Mouse (Mus musculus): ENCODE data around the gene Ascc1.

Gene Ascc1

GRCm38 (mm10) chr10:60080171-60080570 lies 77.6 kb downstream of the Ascc1 start:
- peak; percentile 20 for DNase-seq (ENCODE audit: low spot score)

- no peak for DNase-seq (ENCODE audit: low spot score)
These were observed 78.0 kb downstream of the Ascc1 start for GRCm38 (mm10) chr10:60080601-60080981.

- DNase-seq (ENCODE audit: low spot score) = no peak
These were observed 78.6 kb downstream of the Ascc1 start for GRCm38 (mm10) chr10:60080982-60081825.

GRCm38 (mm10) chr10:60081905-60082304 lies 79.3 kb downstream of the Ascc1 start:
- DNase-seq (ENCODE audit: low spot score) = peak; percentile 71

GRCm38 (mm10) chr10:60084065-60084464 lies 81.5 kb downstream of the Ascc1 start:
- DNase-seq (ENCODE audit: low spot score) = no peak

GRCm38 (mm10) chr10:60092311-60092710 lies 89.7 kb downstream of the Ascc1 start:
- DNase-seq (ENCODE audit: low spot score) = no peak

GRCm38 (mm10) chr10:60093751-60094150 lies 91.1 kb downstream of the Ascc1 start:
- DNase-seq (ENCODE audit: low spot score) = no peak

GRCm38 (mm10) chr10:60095558-60095957 lies 93.0 kb downstream of the Ascc1 start:
- no peak for DNase-seq (ENCODE audit: low spot score)

- no peak for DNase-seq (ENCODE audit: low spot score)
These were observed 93.7 kb downstream of the Ascc1 start for GRCm38 (mm10) chr10:60096302-60096701.

- DNase-seq (ENCODE audit: low spot score) = no peak
These were observed 94.5 kb downstream of the Ascc1 start for GRCm38 (mm10) chr10:60097146-60097545.

- no peak for DNase-seq (ENCODE audit: low spot score)
These were observed 95.2 kb downstream of the Ascc1 start for GRCm38 (mm10) chr10:60097774-60098173.

GRCm38 (mm10) chr10:60105391-60106145 lies 103.0 kb downstream of the Ascc1 start:
- no peak for DNase-seq (ENCODE audit: low spot score)

GRCm38 (mm10) chr10:60106146-60106530 lies 103.5 kb downstream of the Ascc1 start, which contains the start of gene Spock2:
Gene Spock2, plus strand, starts transcription at chr10:60106219.
- DNase-seq (ENCODE audit: low spot score) = peak; percentile 33

GRCm38 (mm10) chr10:60106531-60107186 lies 104.1 kb downstream of the Ascc1 start:
- DNase-seq (ENCODE audit: low spot score) = peak; percentile 41

GRCm38 (mm10) chr10:60107448-60107847 lies 104.8 kb downstream of the Ascc1 start:
- no peak for DNase-seq (ENCODE audit: low spot score)

GRCm38 (mm10) chr10:60108321-60109111 lies 105.9 kb downstream of the Ascc1 start:
- no peak for DNase-seq (ENCODE audit: low spot score)

GRCm38 (mm10) chr10:60109336-60109735 lies 106.7 kb downstream of the Ascc1 start:
- DNase-seq (ENCODE audit: low spot score) = no peak

GRCm38 (mm10) chr10:60109989-60110388 lies 107.4 kb downstream of the Ascc1 start:
- DNase-seq (ENCODE audit: low spot score) = no peak

- no peak for DNase-seq (ENCODE audit: low spot score)
These were observed 108.4 kb downstream of the Ascc1 start for GRCm38 (mm10) chr10:60110908-60111475.

- DNase-seq (ENCODE audit: low spot score) = peak; percentile 43
These were observed 111.5 kb downstream of the Ascc1 start for GRCm38 (mm10) chr10:60113965-60114690.
